Mouse (Mus musculus) right cerebral cortex, postnatal 14 days (tissue): ENCODE results near the gene Ints6.
"Not testable (repeated sequence)": the region's sequence is repeated elsewhere in the genome, so short reads cannot be mapped to it uniquely, and the experiment has no call there.

Experiments used
- DNase-seq: peaks from one replicate; pipeline ENCODE4 v3.0.0; 2022

Ints6 gene

GRCm38 (mm10) chr14:62735646-62736045 lies 25.3 kb downstream of the Ints6 start:
- DNase-seq, result no peak

DNA sequence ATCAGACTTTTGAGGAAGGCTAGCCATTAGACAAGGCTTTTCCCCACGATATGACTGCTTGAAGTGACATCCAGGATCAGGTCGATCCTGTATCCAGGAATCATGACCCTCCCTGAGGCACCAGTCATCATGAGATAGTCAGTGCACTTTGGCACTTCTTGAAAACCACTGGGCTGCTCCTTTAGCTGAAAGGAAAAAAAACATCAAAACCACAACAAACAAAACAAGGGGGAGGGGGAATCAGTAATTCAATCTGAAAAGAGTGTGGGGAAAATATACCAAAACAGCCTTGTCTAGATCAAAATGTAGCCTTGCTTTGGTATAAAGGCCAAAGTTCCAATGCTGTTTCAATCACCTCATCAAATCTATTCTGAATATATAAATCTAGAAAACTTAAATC lies 27.3 kb downstream of the Ints6 start:
- DNase-seq, result no peak

GRCm38 (mm10) chr14:62731902-62732301 lies 29.1 kb downstream of the Ints6 start:
- DNase-seq, result no peak

GRCm38 (mm10) chr14:62724560-62724959 lies 36.4 kb downstream of the Ints6 start:
- DNase-seq, result no peak

DNA sequence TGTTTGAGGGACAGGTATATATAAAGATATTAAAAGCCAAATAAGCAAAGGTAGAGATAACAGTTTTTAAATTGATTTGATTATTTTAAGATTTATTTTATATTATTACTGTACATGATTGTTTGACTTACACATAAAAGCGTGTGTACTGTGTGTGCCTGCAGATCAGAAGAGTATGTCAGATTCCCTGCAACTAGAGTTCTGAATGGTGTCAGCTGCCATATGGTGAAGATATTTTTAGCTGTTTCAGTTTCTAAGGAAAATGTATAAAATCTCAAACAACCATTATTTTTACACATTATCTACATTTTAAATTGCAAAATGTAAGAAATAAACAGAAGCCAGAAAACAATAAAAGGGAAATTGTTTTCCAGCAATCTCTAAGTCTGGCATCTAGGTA lies 39.3 kb downstream of the Ints6 start:
- DNase-seq, result no peak

DNA sequence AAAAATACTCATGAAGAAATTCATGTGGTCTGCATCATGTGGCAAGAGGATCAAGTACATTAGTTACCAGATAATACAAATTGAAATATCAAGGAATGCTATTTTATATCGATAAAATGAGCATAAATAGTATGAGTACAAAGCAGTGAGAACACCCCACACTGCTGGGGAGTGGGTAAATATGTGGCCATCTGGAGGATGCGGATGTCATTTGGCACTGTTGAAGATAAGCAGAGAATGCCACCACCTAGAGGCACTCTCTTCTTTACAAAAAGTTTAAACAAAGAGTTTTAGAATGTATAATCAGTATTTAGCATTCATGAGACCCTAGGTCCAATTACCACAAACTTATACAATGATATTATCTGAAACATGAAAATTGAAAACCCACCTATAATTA lies 42.8 kb downstream of the Ints6 start:
- DNase-seq, result no peak

DNA sequence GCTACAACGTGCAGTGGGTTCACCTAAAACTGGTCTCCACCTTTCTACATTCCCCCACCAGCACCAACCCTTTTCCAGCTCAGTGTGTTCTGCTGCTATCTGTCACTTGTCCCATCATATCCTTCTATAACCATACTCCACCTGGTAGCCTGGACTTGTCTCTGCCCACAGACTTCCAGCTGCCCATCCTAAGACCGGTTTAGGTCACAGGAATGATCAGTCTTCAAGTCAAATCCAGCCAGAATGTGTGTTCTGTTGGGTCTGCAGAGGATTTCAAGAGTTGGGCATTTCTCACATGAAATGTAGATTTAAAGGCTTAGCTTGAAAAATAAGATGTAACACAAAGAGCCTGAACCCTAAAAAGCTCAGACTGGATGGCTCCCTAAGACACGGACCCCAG lies 87.3 kb downstream of the Ints6 start:
- no peak for DNase-seq

GRCm38 (mm10) chr14:62664976-62665673 lies 95.8 kb downstream of the Ints6 start:
- no peak for DNase-seq

DNA sequence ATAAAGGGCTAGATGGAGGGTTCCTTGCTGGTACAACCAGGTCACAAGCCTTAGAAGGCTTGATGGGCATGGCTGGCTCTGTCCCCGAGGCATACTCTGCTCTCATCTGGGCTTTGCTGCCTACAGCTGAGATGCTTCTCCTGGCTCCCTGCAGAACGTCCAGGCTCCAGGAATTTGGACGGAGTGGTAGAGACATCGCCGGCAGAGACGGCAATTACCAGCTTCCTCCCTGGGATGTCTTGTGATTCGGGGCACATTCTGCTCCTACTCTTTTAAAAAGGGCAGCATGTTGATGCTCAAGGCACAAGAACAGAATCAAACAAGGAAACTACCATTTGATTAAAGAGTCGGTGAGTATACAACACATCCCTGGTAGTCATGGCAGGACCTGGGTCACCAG lies 97.6 kb downstream of the Ints6 start, which contains the start of gene Serpine3:
Gene Serpine3, plus strand, starts transcription at position 301 of the 400 bp plus-strand sequence.
- no peak for DNase-seq

DNA sequence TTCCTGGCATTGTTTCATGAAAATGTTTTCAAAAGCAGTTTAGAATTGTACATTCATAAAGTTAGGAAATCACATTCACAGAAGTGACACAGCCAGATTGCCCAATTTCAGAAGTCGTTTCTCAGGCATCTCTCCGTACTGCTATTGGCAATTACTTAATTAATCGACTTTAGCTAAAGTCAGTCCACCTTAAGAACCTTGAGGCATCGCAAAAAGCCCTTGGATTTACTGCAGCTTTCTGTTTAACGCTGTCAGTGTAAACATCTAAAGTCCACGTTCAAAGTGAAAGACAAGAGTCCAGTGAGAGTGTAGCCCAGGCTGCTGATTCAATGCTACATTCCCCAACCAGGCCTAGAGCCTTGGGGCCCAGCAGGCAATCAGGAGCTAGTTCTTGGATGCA lies 98.6 kb downstream of the Ints6 start:
- no peak for DNase-seq

- DNase-seq, result no peak
Observed at GRCm38 (mm10) chr14:62657469-62657868, 103.5 kb downstream of the Ints6 start.

DNA sequence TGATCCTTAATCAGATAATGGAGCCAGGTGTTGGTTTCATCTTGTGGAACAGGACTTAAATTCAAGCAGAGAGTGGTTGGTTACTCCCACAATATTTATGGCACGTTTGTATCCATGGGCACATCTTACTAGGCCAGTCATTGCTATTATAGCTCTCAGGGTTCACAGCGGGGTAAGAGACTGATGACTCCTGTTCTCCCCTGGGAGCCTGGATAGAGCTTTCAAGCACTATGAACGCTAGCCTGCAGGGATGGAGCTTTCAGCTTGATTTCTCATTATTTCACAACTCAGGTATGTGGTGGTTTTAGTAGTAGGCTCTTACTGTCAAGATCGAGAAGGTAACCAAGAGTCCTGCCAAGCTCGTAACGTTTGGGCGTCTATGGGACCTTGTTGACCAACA lies 105.0 kb downstream of the Ints6 start:
- DNase-seq, result no peak

GRCm38 (mm10) chr14:62651771-62652170 lies 109.2 kb downstream of the Ints6 start:
- DNase-seq, result no peak

- DNase-seq, result no peak
Observed at GRCm38 (mm10) chr14:62650376-62650775, 110.6 kb downstream of the Ints6 start.

GRCm38 (mm10) chr14:62648405-62648804 lies 112.6 kb downstream of the Ints6 start:
- no peak for DNase-seq

DNA sequence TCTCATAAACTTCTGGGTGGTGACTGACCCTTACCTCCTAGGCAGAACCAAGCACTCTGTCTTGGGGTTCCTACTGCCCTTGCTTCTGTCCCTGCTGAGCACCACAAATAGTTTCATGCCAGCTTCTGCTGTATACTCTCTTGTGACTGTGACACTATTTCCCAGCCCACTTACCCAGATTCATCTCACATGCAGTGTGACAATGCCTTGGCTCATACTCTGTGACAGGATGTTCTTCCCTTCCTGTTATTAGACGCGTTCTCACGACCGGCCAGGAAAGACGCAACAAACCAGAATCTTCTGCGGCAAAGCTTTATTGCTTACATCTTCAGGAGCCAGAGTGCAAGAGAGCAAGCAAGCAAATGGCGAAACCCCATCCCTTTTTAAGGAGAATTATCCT lies 118.6 kb downstream of the Ints6 start:
- DNase-seq, result not testable (repeated sequence)

- no peak for DNase-seq
Observed at GRCm38 (mm10) chr14:62640396-62640795, 120.6 kb downstream of the Ints6 start.

- DNase-seq, result no peak
Observed at GRCm38 (mm10) chr14:62639551-62639950, 121.4 kb downstream of the Ints6 start.

DNA sequence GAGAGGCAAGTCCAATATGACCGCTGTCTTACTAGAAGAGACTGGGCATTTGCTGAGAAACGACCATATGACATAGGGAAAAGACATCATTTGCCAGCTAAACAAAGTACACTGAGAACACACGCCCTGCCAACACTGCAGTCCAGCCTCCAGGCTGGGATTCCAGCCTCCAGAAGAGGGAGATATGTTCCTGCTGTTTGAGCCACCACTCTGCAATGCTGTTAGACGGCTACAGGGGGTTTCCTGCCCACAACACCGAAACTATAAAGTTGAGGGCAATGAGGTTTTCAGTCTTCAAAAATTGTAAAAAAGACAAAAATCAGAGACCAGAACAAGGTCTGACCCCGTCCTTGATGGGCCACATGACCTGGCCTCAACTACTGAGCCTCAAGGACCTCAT lies 121.9 kb downstream of the Ints6 start:
- DNase-seq, result no peak

DNA sequence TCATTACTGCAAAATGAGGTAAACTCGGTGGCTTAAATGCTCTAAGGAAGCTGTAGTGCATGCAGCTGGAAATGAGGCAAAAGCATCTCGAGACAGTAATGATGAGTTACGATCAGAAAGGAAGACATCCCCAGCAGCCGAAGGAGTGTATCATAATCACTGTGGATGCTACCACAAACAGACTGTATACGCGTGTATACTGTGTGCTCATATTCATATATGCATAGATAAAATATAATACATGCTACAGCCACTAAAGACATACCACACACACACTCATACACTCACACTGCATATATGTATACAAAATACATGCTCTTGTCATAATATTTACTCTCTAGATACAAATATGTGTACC lies 122.6 kb downstream of the Ints6 start:
- no peak for DNase-seq

DNA sequence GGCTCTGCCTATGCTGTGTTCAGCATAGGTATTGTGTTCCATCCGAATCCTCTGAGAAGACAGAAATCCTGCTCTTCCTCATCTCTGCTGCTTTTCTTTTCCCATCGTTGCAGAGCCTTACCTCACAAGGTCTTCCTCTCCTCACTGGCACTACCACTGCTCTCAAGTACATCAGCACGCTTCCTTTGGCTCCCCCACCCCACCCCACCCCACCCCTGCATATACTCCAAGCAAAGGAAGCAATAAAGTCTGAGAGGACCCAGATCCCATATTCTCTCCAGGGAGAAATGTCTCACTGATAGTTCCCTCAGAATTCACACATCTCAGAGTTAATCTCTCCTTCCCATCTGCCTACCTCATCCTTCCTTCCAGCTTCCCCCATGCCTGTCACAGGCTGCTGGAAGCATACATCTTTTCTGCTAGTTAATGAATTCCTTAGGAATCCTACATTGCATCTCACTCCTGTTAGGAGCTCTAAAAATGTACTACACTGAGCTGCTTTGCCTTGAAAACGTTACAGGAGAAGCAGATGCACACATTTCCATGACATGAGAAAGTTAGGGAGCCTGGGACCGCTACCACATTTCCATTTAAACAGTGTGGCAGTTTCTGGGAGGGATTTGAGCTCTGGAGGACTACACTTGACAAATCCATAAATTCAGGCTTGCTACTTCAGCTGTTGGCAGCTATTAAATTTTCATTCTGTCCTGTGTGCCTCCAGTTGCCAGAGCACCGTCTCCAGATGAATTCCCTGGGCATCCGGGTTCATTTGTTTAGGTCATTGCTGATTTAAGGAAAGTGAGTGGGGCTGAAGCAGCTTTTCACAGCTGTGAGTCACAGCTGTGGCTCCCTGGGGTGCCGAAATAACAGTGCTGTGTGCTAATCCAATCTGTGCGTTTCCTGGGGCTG lies 123.3 kb downstream of the Ints6 start:
- no peak for DNase-seq

DNA sequence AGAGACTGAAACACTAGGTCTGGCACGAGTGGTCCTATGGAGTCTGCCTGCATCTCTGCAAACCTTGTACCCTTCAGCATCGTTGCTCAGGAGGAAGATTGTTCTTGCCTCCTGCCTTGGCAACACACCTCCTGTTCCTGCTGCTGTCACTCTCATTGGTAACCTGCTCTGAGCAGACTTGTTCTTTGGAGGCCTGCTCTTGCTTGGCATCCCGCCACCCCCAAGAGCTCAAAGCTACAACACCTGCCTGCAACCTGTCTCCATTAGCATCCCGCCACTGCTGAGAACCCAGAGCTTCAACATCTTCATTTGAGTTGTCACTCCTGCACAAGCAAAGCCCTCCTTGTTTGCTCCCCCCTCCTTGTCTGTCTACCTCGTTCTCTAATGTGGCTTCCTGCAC lies 133.0 kb downstream of the Ints6 start:
- no peak for DNase-seq
